Mouse (Mus musculus) embryonic facial prominence, embryonic 15.5 days (tissue): Measurements from ENCODE around the gene Azin2. TPM values are rescaled to one million over a fixed set of nuclear protein-coding genes. Genes with fewer than 3 reads are reported as not detected.

ENCODE experiments used
- ATAC-seq: fragments of 200-750 bp; cut with Nextera tagmentation; 2 replicates; pipeline ENCODE4 v1.8.0; 2017; ENCODE audit warnings: low read depth, moderate TSS enrichment; ENCODE audit not compliant: insufficient number of reproducible peaks, low FRiP score, low TSS enrichment
- H3K27ac ChIP-seq: fragments of 300-500 bp; sonication (generic); replicated peaks from 2 replicates; pipeline ENCODE4 v1.5.1; 2015; ENCODE audit warnings: mild to moderate bottlenecking, inconsistent platforms
- H3K27me3 ChIP-seq: fragments of 300-500 bp; sonication (generic); 2 replicates; pipeline ENCODE4 v1.6.1; 2015; ENCODE audit warnings: inconsistent platforms
- H3K36me3 ChIP-seq: fragments of 300-500 bp; sonication (generic); 2 replicates; pipeline ENCODE4 v1.6.1; 2015; ENCODE audit warnings: mild to moderate bottlenecking, inconsistent platforms
- H3K4me1 ChIP-seq: fragments of 300-500 bp; sonication (generic); 2 replicates; pipeline ENCODE4 v1.6.1; 2015; ENCODE audit warnings: inconsistent platforms
- H3K4me2 ChIP-seq: fragments of 300-500 bp; sonication (generic); replicated peaks from 2 replicates; pipeline ENCODE4 v1.6.1; 2015; ENCODE audit warnings: mild to moderate bottlenecking, inconsistent platforms
- H3K4me3 ChIP-seq: fragments of 300-500 bp; sonication (generic); replicated peaks from 2 replicates; pipeline ENCODE4 v1.5.1; 2015; ENCODE audit warnings: mild to moderate bottlenecking, inconsistent platforms
- H3K9ac ChIP-seq: fragments of 300-500 bp; sonication (generic); 2 replicates; pipeline ENCODE4 v1.6.1; 2015; ENCODE audit warnings: inconsistent platforms
- H3K9me3 ChIP-seq: fragments of 300-500 bp; sonication (generic); replicated peaks from 2 replicates; pipeline ENCODE4 v1.6.1; 2016; ENCODE audit warnings: inconsistent platforms
- WGBS: fragments of 180-500 bp; shearing (Covaris S2); methylation state at CpG from one replicate; pipeline ENCODE4 v1.1.7; 2015; 5-methylcytosine and 5-hydroxymethylcytosine counted together
- polyA plus RNA-seq: library from polyadenylated mRNA; unstranded; fragments of >200 nt; fragmentation: Nextera tagmentation; extraction: Ambion mirVana; gene quantifications from 2 replicates; pipeline ENCODE4 v1.2.1, GENCODE M21; 2015

Gene Azin2
- polyA plus RNA-seq, 1 experiment from 2014 or later, result 32.1 TPM

- Histone ChIP-seq H3K9me3 (no peaks in the 10 kb centered on the region), H3K4me3 (no peak overlapping the region), H3K9ac (no peak overlapping the region), H3K36me3 (no peaks in the 10 kb centered on the region), H3K4me2 (no peak overlapping the region), H3K27ac (no peak overlapping the region), H3K4me1 (no peaks in the 10 kb centered on the region), H3K27me3 (no peaks in the 10 kb centered on the region)
- WGBS, result 58% methylated on average over 3 of the region's 3 CpGs
- ATAC-seq, result no peak
These were observed 15.0 kb upstream of the Azin2 start for GRCm38 (mm10) chr4:128977217-128977616.

- Histone ChIP-seq H3K9ac (no peak overlapping the region), H3K4me1 (no peaks in the 10 kb centered on the region), H3K27ac (no peak overlapping the region), H3K9me3 (no peaks in the 10 kb centered on the region), H3K27me3 (no peaks in the 10 kb centered on the region), H3K4me3 (no peak overlapping the region), H3K4me2 (no peak overlapping the region), H3K36me3 (no peaks in the 10 kb centered on the region)
- ATAC-seq, result no peak
- 71% methylated on average over 4 of the region's 4 CpGs for WGBS
These were observed 14.3 kb upstream of the Azin2 start for GRCm38 (mm10) chr4:128976577-128976976.

- 85% methylated on average over 8 of the region's 8 CpGs for WGBS
- no peak overlapping the region for H3K27ac ChIP-seq
- H3K4me2 ChIP-seq, result no peak overlapping the region
- no peak overlapping the region for H3K4me3 ChIP-seq
- H3K9me3 ChIP-seq, result no peaks in the 10 kb centered on the region
- ATAC-seq, result no peak
- no peaks in the 10 kb centered on the region for H3K4me1 ChIP-seq
- H3K27me3 ChIP-seq, result no peaks in the 10 kb centered on the region
- no peaks in the 10 kb centered on the region for H3K36me3 ChIP-seq
- no peak overlapping the region for H3K9ac ChIP-seq
These were observed 12.4 kb upstream of the Azin2 start for GRCm38 (mm10) chr4:128974677-128975076.

- H3K4me2 ChIP-seq, result no peak overlapping the region
These were observed 8.9 kb upstream of the Azin2 start for GRCm38 (mm10) chr4:128971065-128971694.

GRCm38 (mm10) chr4:128970417-128970807 lies 8.2 kb upstream of the Azin2 start:
- H3K36me3 ChIP-seq, result no peaks in the 10 kb centered on the region
- no peak for ATAC-seq
- WGBS, result 72% methylated on average over 7 of the region's 8 CpGs
- H3K27me3 ChIP-seq, result no peaks in the 10 kb centered on the region
- H3K9me3 ChIP-seq, result no peaks in the 10 kb centered on the region
- H3K9ac ChIP-seq, result no peak overlapping the region
- H3K4me2 ChIP-seq, result no peak overlapping the region
- H3K4me3 ChIP-seq, result no peak overlapping the region
- H3K27ac ChIP-seq, result no peak overlapping the region
- peaks cover 11% of the 10 kb centered on the region for H3K4me1 ChIP-seq

More at GRCm38 (mm10) chr4:128971065-128971694, 8.9 kb upstream of the Azin2 start:
- no peaks in the 10 kb centered on the region for H3K27me3 ChIP-seq
- H3K36me3 ChIP-seq, result no peaks in the 10 kb centered on the region
- ATAC-seq, result no peak
- H3K9me3 ChIP-seq, result no peaks in the 10 kb centered on the region
- H3K4me3 ChIP-seq, result no peak overlapping the region
- WGBS, result 39% methylated on average over 14 of the region's 14 CpGs
- H3K27ac ChIP-seq, result no peak overlapping the region
- H3K4me1 ChIP-seq, result peaks cover 11% of the 10 kb centered on the region
- H3K9ac ChIP-seq, result no peak overlapping the region

GRCm38 (mm10) chr4:128969607-128970416 lies 7.6 kb upstream of the Azin2 start:
- no peaks in the 10 kb centered on the region for H3K36me3 ChIP-seq
- peaks cover 11% of the 10 kb centered on the region for H3K4me1 ChIP-seq
- H3K27me3 ChIP-seq, result no peaks in the 10 kb centered on the region
- ATAC-seq, result no peak
- H3K9ac ChIP-seq, result no peak overlapping the region
- no peak overlapping the region for H3K4me3 ChIP-seq
- 64% methylated on average over 18 of the region's 18 CpGs for WGBS
- no peak overlapping the region for H3K27ac ChIP-seq
- no peak overlapping the region for H3K4me2 ChIP-seq
- no peaks in the 10 kb centered on the region for H3K9me3 ChIP-seq

- 78% methylated on average over 5 of the region's 5 CpGs for WGBS
- Histone ChIP-seq H3K27ac (no peak overlapping the region), H3K27me3 (no peaks in the 10 kb centered on the region), H3K36me3 (no peaks in the 10 kb centered on the region), H3K4me1 (peaks cover 11% of the 10 kb centered on the region), H3K9ac (no peak overlapping the region), H3K9me3 (no peaks in the 10 kb centered on the region), H3K4me3 (no peak overlapping the region), H3K4me2 (no peak overlapping the region)
- ATAC-seq, result no peak
These were observed 6.8 kb upstream of the Azin2 start for GRCm38 (mm10) chr4:128969081-128969480.

- no peak for ATAC-seq
- H3K4me2 ChIP-seq, result no peak overlapping the region
- WGBS, result 25% methylated on average over 7 of the region's 7 CpGs
- peaks cover 22% of the 10 kb centered on the region for H3K4me1 ChIP-seq
- no peak overlapping the region for H3K9ac ChIP-seq
- H3K36me3 ChIP-seq, result no peaks in the 10 kb centered on the region
- H3K4me3 ChIP-seq, result no peak overlapping the region
- H3K27me3 ChIP-seq, result no peaks in the 10 kb centered on the region
- no peaks in the 10 kb centered on the region for H3K9me3 ChIP-seq
- peak overlapping the region; percentile 39 for H3K27ac ChIP-seq
These were observed 4.5 kb upstream of the Azin2 start for GRCm38 (mm10) chr4:128966751-128967150.

- no peaks in the 10 kb centered on the region for H3K9me3 ChIP-seq
- H3K4me2 ChIP-seq, result peak overlapping the region; percentile 88
- peak overlapping the region; percentile 78 for H3K4me3 ChIP-seq
- H3K4me1 ChIP-seq, result peaks cover 57% of the 10 kb centered on the region
- H3K27ac ChIP-seq, result peak overlapping the region; percentile 89; the same call in 1 of the 2 replicates
- 0 out of 2 replicates have a peak, but pooled peaks have one; percentile 1 for ATAC-seq
- H3K36me3 ChIP-seq, result no peaks in the 10 kb centered on the region
- no peaks in the 10 kb centered on the region for H3K27me3 ChIP-seq
- WGBS, result 5% methylated on average over 9 of the region's 9 CpGs
- H3K9ac ChIP-seq, result peak overlapping the region; percentile 78
These were observed 666 bp upstream of the Azin2 start for GRCm38 (mm10) chr4:128962926-128963290.

- no peaks in the 10 kb centered on the region for H3K9me3 ChIP-seq
- H3K27me3 ChIP-seq, result no peaks in the 10 kb centered on the region
- 4% methylated on average over 16 of the region's 16 CpGs for WGBS
- H3K27ac ChIP-seq, result 0 out of 2 replicates have a peak overlapping the region, but pooled peaks have one; percentile 89
- no peak for ATAC-seq
- peak overlapping the region; percentile 78 for H3K9ac ChIP-seq
- H3K4me3 ChIP-seq, result peak overlapping the region; percentile 78
- no peaks in the 10 kb centered on the region for H3K36me3 ChIP-seq
- peak overlapping the region; percentile 88 for H3K4me2 ChIP-seq
- peaks cover 56% of the 10 kb centered on the region for H3K4me1 ChIP-seq
These were observed 777 bp downstream of the Azin2 start for GRCm38 (mm10) chr4:128961301-128962028.

- no peak overlapping the region for H3K4me2 ChIP-seq
- H3K9me3 ChIP-seq, result no peaks in the 10 kb centered on the region
- H3K4me1 ChIP-seq, result peaks cover 55% of the 10 kb centered on the region
- H3K9ac ChIP-seq, result no peak overlapping the region
- 0 out of 2 replicates have a peak, but pooled peaks cover 5% of the 10 kb centered on the region for H3K36me3 ChIP-seq
- ATAC-seq, result no peak
- 85% methylated on average over 17 of the region's 17 CpGs for WGBS
- H3K27me3 ChIP-seq, result no peaks in the 10 kb centered on the region
- H3K4me3 ChIP-seq, result no peak overlapping the region
- no peak overlapping the region for H3K27ac ChIP-seq
These were observed 2.6 kb downstream of the Azin2 start for GRCm38 (mm10) chr4:128959676-128960075.
